Mouse (Mus musculus) gastrocnemius, postnatal 25 days (tissue): Measurements from ENCODE around the gene Naa35. TPM values are rescaled to one million over a fixed set of nuclear protein-coding genes. Genes with fewer than 3 reads are reported as not detected.
A peak's percentile ranks its signal among the peaks of the same experiment; 100 is the strongest.

ENCODE experiments used
- DNase-seq: peaks from one replicate; pipeline ENCODE4 v3.0.0; 2022
- long read RNA-seq, 2 experiments: library from polyadenylated mRNA; stranded (forward); transcript quantifications; one replicate each; pipeline ENCODE4 v2.0.0; 2021
- total RNA-seq, 2 experiments: library from RNA; stranded (reverse); gene quantifications; 1 replicate in 1 of 2; 2 replicates in 1 of 2; pipeline ENCODE4 v1.2.3; 2021

Naa35 gene
- total RNA-seq, result 10 to 100 TPM; 26.6 to 37.5 TPM
- long read RNA-seq, experiment 1, transcript Naa35-201 (23 exons, 3,793 nt), result major isoform, 9 of 15 reads
- long read RNA-seq, experiment 1, partial matches to known transcripts, result 3 of 15 reads
- long read RNA-seq, experiment 1, other reads (novel, unspliced or antisense), result 3 of 15 reads
- long read RNA-seq, experiment 2, transcript Naa35-201 (23 exons, 3,793 nt), result major isoform, 15 of 24 reads
- long read RNA-seq, experiment 2, partial matches to known transcripts, result 1 of 24 reads
- long read RNA-seq, experiment 2, other reads (novel, unspliced or antisense), result 8 of 24 reads

DNA sequence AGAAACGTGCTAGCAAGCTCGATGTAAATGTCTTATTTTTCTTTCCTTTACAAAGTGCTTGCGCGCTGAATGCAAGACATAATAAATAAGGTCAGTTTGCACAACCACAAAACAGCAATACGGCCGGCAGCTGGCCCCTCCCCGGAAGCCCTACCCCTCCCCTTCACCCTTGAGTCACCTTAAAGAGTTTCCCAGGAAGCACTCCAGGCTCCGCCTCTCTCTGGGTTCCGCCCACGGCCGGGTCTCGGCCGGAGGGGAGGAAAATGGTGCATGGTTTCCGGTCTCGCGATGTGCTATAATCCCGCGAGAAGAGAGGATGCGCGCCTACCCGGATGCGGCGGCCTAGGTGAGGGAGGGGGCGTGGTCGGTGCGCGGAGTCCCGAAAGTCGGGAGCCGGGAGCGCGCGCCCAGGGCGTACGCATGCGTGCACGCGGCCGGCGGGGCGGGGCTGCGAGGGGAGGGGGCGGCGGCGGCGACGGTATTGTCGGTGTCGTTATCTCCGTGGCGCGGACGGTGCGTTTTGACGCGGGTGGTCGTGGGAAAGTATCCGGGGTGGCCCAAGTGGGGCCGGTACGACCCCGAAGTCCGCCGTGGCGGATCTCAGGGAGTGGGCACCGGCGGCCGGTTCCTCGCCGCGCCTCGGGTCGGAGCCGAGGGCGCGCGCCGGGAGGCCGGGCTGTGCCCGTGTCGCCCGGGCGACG, at the start of gene Naa35, which contains the start of gene Agtpbp1:
Gene Naa35, plus strand, starts transcription at position 313 of the 701 bp plus-strand sequence.
Gene Agtpbp1, minus strand, starts transcription at position 281 of the 701 bp plus-strand sequence.
- peak; percentile 99 for DNase-seq

DNA sequence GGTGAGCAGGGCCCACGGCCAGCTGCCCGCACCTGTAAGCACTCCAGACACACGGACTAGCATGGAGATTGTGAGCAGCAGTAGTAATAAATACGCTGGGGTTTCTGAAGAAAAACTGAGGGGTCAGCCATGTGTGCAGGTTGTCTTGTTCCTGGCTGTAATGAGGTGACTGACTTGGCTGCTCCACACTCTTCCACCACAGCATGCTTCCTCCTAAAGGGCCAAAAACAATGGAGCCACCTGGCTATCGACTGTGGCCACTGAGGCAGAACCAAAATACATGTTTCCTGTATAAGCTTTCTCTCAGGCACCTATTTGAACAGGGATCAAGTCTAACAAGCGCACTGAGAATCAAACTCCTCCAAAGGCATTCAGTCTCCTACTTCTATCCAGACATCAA, 49.3 kb upstream of the Naa35 start:
- no peak for DNase-seq

GRCm38 (mm10) chr13:59536631-59537030, 48.4 kb upstream of the Naa35 start:
- no peak for DNase-seq

GRCm38 (mm10) chr13:59538661-59539060, 46.4 kb upstream of the Naa35 start:
- DNase-seq, result no peak

- no peak for DNase-seq
These were observed 45.0 kb upstream of the Naa35 start for GRCm38 (mm10) chr13:59540030-59540429.

DNA sequence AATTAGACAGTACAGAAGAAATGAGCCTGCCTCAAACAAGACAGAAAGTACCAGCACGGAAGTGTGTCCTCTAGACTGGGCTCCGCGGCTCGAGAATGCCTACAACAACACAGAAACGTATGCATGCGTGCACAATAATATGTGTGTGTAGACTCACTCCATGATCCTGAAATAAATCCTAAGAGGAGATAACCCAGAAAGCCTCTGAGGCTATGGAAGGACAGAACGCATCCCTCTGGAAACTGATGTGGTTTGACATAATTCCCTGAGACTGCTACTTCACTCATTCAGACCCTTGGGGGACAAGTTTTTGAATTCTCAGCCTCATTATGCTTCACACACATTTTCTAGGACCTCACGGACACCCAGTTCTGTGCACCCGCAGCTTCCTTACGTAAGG, 42.6 kb upstream of the Naa35 start:
- no peak for DNase-seq

- no peak for DNase-seq
These were observed 38.0 kb upstream of the Naa35 start for GRCm38 (mm10) chr13:59547091-59547490.

DNA sequence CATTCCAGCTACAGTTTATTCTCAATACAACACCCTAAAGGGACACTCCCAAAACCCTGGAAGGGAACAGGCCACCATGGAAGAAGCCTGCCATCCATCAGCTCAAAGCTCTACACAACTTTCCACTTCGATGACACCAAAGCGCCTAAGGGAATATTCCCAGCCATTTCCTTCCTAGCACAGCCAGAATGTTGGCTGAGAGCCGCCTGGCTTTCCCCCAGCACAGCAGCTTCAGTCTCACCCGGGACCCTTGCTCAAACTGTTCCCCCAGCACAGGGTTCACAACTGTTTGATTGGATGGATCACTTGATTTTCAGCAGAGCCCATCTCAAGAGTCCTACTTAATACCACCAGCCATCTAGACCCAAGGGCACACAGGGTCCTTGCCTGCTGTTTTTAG, 37.3 kb upstream of the Naa35 start:
- DNase-seq, result peak; percentile 22

- no peak for DNase-seq
These were observed 35.7 kb upstream of the Naa35 start for GRCm38 (mm10) chr13:59549318-59549798.

GRCm38 (mm10) chr13:59552286-59552685, 32.8 kb upstream of the Naa35 start:
- DNase-seq, result no peak

- DNase-seq, result no peak
These were observed 32.3 kb upstream of the Naa35 start for GRCm38 (mm10) chr13:59552751-59553150.

GRCm38 (mm10) chr13:59554772-59555505, 30.1 kb upstream of the Naa35 start:
- no peak for DNase-seq

- no peak for DNase-seq
These were observed 29.4 kb upstream of the Naa35 start for GRCm38 (mm10) chr13:59555613-59556192.

DNA sequence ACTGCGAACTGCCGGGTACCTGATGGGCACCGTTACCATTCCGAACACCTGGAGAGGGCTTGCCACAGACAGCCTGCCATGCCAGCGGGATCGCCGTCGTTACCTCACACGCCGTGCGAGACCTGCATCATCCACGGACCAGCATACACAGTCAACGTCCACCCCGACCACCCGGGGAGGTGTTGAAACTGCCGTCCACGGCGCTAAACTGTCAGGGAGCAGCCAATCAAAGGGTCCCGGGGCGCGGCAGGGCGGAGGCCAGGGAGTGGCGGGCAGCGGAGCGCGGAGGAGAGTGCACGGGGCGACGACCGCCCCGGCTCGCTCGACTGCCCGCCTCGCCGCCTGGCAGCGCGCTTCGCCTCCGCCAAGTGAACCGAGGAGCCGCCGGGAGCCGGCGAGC, 28.4 kb upstream of the Naa35 start:
- peak; percentile 38 for DNase-seq

- peak; percentile 89 for DNase-seq
These were observed 27.7 kb upstream of the Naa35 start for GRCm38 (mm10) chr13:59557185-59557985.

- no peak for DNase-seq
These were observed 26.3 kb upstream of the Naa35 start for GRCm38 (mm10) chr13:59558776-59559175.

DNA sequence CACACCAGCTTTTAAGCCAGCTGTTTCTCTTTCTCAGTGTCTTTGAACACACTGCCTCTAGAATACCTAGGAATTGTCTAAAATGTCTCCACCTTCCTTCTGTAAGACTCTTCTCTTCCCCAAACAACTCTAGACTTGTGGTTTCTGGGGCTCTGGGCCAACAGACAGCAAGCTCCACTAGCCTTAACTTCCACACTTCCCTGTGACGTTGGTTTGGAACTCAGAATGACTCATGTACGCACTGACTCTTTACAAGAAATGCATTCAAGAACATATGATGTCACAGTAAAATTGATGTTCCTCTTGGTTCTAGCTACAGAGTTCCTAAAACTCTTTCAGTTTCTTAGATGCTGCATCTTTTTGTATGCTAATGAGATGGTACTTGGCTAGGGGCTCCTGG, 22.6 kb upstream of the Naa35 start:
- no peak for DNase-seq

DNA sequence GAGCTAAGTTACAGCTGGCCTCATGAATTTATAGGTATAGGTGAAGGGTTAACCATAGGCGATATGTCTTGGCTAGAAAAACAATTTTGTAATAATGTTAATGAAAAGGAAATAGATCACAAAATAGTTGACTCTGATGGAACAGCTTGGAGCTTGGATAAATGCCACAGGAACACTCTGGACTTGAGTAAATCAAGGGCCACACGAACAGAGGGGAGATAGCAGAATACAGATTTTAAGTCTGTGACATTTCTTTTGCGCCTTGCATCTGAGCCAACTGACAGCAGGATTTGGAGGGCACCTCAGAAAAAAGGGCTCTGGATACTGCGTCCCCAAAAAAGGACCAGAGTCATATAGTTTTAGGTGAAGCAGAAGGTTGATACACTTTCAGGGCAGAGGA, 20.6 kb upstream of the Naa35 start:
- no peak for DNase-seq

- no peak for DNase-seq
These were observed 20.1 kb upstream of the Naa35 start for GRCm38 (mm10) chr13:59564923-59565322.

- no peak for DNase-seq
These were observed 19.0 kb upstream of the Naa35 start for GRCm38 (mm10) chr13:59565945-59566520.

GRCm38 (mm10) chr13:59571107-59571506, 14.0 kb upstream of the Naa35 start:
- DNase-seq, result no peak
